ENCODE assay signal across 11 mouse cellular contexts in the genomic region with DNA sequence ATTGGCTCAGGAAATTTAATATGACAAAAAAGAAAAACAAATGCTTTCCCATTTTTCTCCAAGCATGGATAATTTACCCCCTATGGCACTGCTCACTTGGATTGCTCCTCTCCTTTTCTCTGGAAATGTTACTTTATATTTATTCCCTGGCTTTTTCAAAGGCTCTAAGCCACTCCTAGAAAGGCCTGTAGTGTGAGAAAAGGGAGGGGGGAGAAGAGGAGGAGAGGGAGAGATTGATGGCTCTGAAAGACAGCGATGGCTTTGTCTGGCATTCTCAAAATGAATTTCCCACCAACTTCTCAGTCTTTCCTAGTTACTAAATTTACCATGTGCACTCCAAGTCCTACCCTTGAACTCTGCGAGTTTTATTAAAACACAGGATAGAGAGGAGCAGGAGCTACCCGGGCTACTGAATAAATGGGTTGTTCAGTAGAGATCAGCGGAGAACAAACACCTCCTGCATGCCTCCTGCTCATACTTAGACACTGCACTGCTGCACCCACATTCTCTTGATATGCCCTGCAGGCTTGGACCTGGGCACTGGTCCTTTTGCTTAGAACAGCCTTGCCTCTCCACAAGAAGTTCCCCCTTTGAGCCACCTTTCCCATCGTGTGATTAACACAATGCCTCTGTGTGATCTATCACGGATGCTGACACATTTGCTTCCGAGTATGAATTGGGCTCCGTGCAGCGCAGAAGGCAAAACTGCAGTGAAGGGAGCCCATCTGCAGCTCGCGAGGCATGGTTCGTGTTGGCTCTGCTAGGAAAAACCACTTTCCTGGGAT.
DNase-seq lines count a peak whose midpoint lies in the region; ATAC-seq lines count a peak whose summit lies in the region.
"Had no signal": no experiment of that assay in that cellular context is flagged by ENCODE, and none has a peak within 500 bp of the region (broad histone marks: within the 10 kb centered on the region; RNA-seq: fewer than 3 reads in every experiment).

No protein-coding gene starts in this region.

- H3K27me3 ChIP-seq in forebrain, embryonic 14.5 days (replicated peaks; ENCODE audit: control insufficient read depth, insufficient read depth, low read length), result no peaks in the 10 kb centered on the region
- H3K27me3 ChIP-seq in neural tube, embryonic 13.5 days, result no peaks in the 10 kb centered on the region
- no peaks in the 10 kb centered on the region for H3K27me3 ChIP-seq in heart, embryonic 11.5 days (ENCODE audit: control insufficient read depth, insufficient read depth, low read length)

- DNase-seq in embryo, embryonic 10.5 days (ENCODE audit: low spot score), result peak; percentile 4
- no peak for DNase-seq in embryo, embryonic 10 days (ENCODE audit: low spot score)
- DNase-seq in forebrain, embryonic 14.5 days (ENCODE audit: low spot score), result peak; percentile 46
- peak; percentile 14 to 25 for DNase-seq in layer of hippocampus, postnatal 10 days (ENCODE audit: low spot score in 2 of 2)
- no peak for DNase-seq in kidney, postnatal 14 days
- DNase-seq: heart, adult 2 months; kidney, postnatal 4 days; lung, embryonic 14.5 days had no signal

- H3K4me1 ChIP-seq in forebrain, embryonic 14.5 days (ENCODE audit: control insufficient read depth, insufficient read depth, low read length), result no peaks in the 10 kb centered on the region
- peaks cover 20% of the 10 kb centered on the region for H3K4me1 ChIP-seq in neural tube, embryonic 13.5 days (replicated peaks)
- H3K4me1 ChIP-seq in heart, embryonic 11.5 days (ENCODE audit: control insufficient read depth, insufficient read depth, low read length), result no peaks in the 10 kb centered on the region

- H3K9ac ChIP-seq in forebrain, embryonic 14.5 days (ENCODE audit: low read length), result 0 out of 2 replicates have a peak overlapping the region, but pooled peaks have one; percentile 25
- H3K9ac ChIP-seq in neural tube, embryonic 13.5 days, result 0 out of 2 replicates have a peak overlapping the region, but pooled peaks have one; percentile 31
- no peak overlapping the region for H3K9ac ChIP-seq in heart, embryonic 11.5 days (ENCODE audit: low read depth, low read length)
- H3K9ac ChIP-seq: lung, embryonic 14.5 days had no signal

- no peaks in the 10 kb centered on the region for H3K36me3 ChIP-seq in forebrain, embryonic 14.5 days (ENCODE audit: control insufficient read depth, insufficient read depth, low read length)
- no peaks in the 10 kb centered on the region for H3K36me3 ChIP-seq in neural tube, embryonic 13.5 days
- H3K36me3 ChIP-seq in heart, embryonic 11.5 days (ENCODE audit: control insufficient read depth, insufficient read depth, low read length), result no peaks in the 10 kb centered on the region

- peak; percentile 70 for ATAC-seq in forebrain, embryonic 14.5 days
- ATAC-seq in neural tube, embryonic 13.5 days (ENCODE audit: low read depth), result peak; percentile 87
- no peak for ATAC-seq in megakaryocyte progenitor cell, adult 5-6 weeks (replicated peaks; ENCODE audit: poor library complexity)
- ATAC-seq in heart, embryonic 11.5 days (replicated peaks; ENCODE audit: insufficient number of reproducible peaks, low FRiP score, low TSS enrichment), result no peak

- no peak overlapping the region for H3K4me3 ChIP-seq in forebrain, embryonic 14.5 days (ENCODE audit: low read depth, low read length)
- H3K4me3 ChIP-seq in neural tube, embryonic 13.5 days, result peak overlapping the region; percentile 23
- no peak overlapping the region for H3K4me3 ChIP-seq in heart, embryonic 11.5 days (ENCODE audit: low read depth, low read length)
- H3K4me3 ChIP-seq: heart, adult 2 months had no signal

- H3K4me2 ChIP-seq in forebrain, embryonic 14.5 days (ENCODE audit: low read length), result peak overlapping the region; percentile 9; the same call in 1 of the 2 replicates
- peak overlapping the region; percentile 50 for H3K4me2 ChIP-seq in neural tube, embryonic 13.5 days
- no peak overlapping the region for H3K4me2 ChIP-seq in heart, embryonic 11.5 days
- H3K4me2 ChIP-seq: lung, embryonic 14.5 days had no signal

- 56% methylated on average over 12 of the region's 12 CpGs for WGBS in forebrain, embryonic 14.5 days
- 29% methylated on average over 12 of the region's 12 CpGs for WGBS in neural tube, embryonic 13.5 days
- 77% methylated on average over 12 of the region's 12 CpGs for WGBS in heart, embryonic 11.5 days (ENCODE audit: insufficient replicate concordance)

- H3K9me3 ChIP-seq in forebrain, embryonic 14.5 days (replicated peaks; ENCODE audit: control insufficient read depth, low read length), result no peaks in the 10 kb centered on the region
- no peaks in the 10 kb centered on the region for H3K9me3 ChIP-seq in neural tube, embryonic 13.5 days
- H3K9me3 ChIP-seq in heart, embryonic 11.5 days (replicated peaks; ENCODE audit: control insufficient read depth, low read length), result no peaks in the 10 kb centered on the region

- H3K27ac ChIP-seq in forebrain, embryonic 14.5 days (ENCODE audit: low read depth, low read length), result peak overlapping the region; percentile 65
- peak overlapping the region; percentile 68 for H3K27ac ChIP-seq in neural tube, embryonic 13.5 days (replicated peaks)
- H3K27ac ChIP-seq in heart, embryonic 11.5 days (ENCODE audit: low read depth, low read length), result no peak overlapping the region
- H3K27ac ChIP-seq: heart, adult 2 months had no signal

Comparison
In these comparisons a context has a peak if more than half of its experiments do, and no peak if none do; other contexts are left out.
1. DNase-seq: peak in embryo, embryonic 10.5 days (single experiment), forebrain, embryonic 14.5 days (single experiment) and layer of hippocampus, postnatal 10 days (2 of 2); none in embryo, embryonic 10 days (single experiment) and kidney, postnatal 14 days (single experiment).
2. ATAC-seq: peak in forebrain, embryonic 14.5 days (single experiment) and neural tube, embryonic 13.5 days (single experiment); none in megakaryocyte progenitor cell, adult 5-6 weeks (single experiment) and heart, embryonic 11.5 days (single experiment).